Mouse (Mus musculus) hindbrain, postnatal 0 days (tissue): ENCODE data around the gene Atg14. TPM values are rescaled to one million over a fixed set of nuclear protein-coding genes. Genes with fewer than 3 reads are reported as not detected.

Source experiments
- ATAC-seq: fragments of 200-750 bp; cut with Nextera tagmentation; 2 replicates; pipeline ENCODE4 v1.8.0; 2017; ENCODE audit warnings: mild to moderate bottlenecking, moderate TSS enrichment, moderate library complexity
- DNase-seq: peaks from one replicate; pipeline ENCODE4 v3.0.0-alpha.2; 2015; ENCODE audit warnings: low spot score
- H3K27ac ChIP-seq: fragments of 300-500 bp; sonication (generic); 2 replicates; pipeline ENCODE4 v1.5.1; 2014; ENCODE audit warnings: mild to moderate bottlenecking
- H3K27me3 ChIP-seq: fragments of 300-500 bp; sonication (generic); 2 replicates; pipeline ENCODE4 v1.6.1; 2014; ENCODE audit warnings: low read length, mixed read lengths; ENCODE audit not compliant: insufficient read depth
- H3K36me3 ChIP-seq: fragments of 300-500 bp; sonication (generic); 2 replicates; pipeline ENCODE4 v1.6.1; 2014; ENCODE audit warnings: low read length, mixed read lengths; ENCODE audit not compliant: insufficient read depth
- H3K4me1 ChIP-seq: fragments of 300-500 bp; sonication (generic); 2 replicates; pipeline ENCODE4 v1.6.1; 2014; ENCODE audit warnings: antibody characterized with exemption, low read length, mixed read lengths; ENCODE audit not compliant: insufficient read depth
- H3K4me2 ChIP-seq: fragments of 300-500 bp; sonication (generic); 2 replicates; pipeline ENCODE4 v1.6.1; 2014; ENCODE audit warnings: low read depth, mild to moderate bottlenecking, low read length, moderate library complexity, mixed read lengths
- H3K4me3 ChIP-seq: fragments of 300-500 bp; sonication (generic); 2 replicates; pipeline ENCODE4 v1.5.1; 2014; ENCODE audit warnings: low read length
- H3K9ac ChIP-seq: fragments of 300-500 bp; sonication (generic); replicated peaks from 2 replicates; pipeline ENCODE4 v1.6.1; 2014; ENCODE audit warnings: mild to moderate bottlenecking, low read length, moderate library complexity, mixed read lengths
- H3K9me3 ChIP-seq: fragments of 300-500 bp; sonication (generic); 2 replicates; pipeline ENCODE4 v1.6.1; 2016; ENCODE audit warnings: low read length, mixed read lengths
- CTCF ChIP-seq: IDR thresholded peaks from 2 replicates; pipeline ENCODE4 v1.5.1; 2016; ENCODE audit warnings: antibody characterized with exemption, control low read depth, low read depth
- WGBS: fragments of 180-500 bp; shearing (Covaris S2); extraction: QIAGEN DNeasy Blood & Tissue Kit; methylation state at CpG from one replicate; pipeline ENCODE4 v1.1.7; 2014; 5-methylcytosine and 5-hydroxymethylcytosine counted together
- polyA plus RNA-seq: library from polyadenylated mRNA; unstranded; fragments of >200 nt; fragmentation: Nextera tagmentation; extraction: Ambion mirVana; gene quantifications from 2 replicates; pipeline ENCODE4 v1.2.1, GENCODE M21; 2015
- total RNA-seq: library from RNA; depleted of rRNA; stranded (reverse); fragments of >200 nt; gene quantifications from 2 replicates; pipeline ENCODE4 v1.2.3, GENCODE M21; 2014

Gene Atg14
- total and polyA plus RNA-seq, 2 experiments from 2014 or later = 6.1 to 23.5 TPM

GRCm38 (mm10) chr14:47567962-47568652 is 2.3 kb downstream of the Atg14 start:
- WGBS = 0% methylated on average over 46 of the region's 46 CpGs
- Histone ChIP-seq H3K27me3 (no peaks in the 10 kb centered on the region), H3K4me2 (peak overlapping the region; percentile 71), H3K9ac (peak overlapping the region; percentile 83), H3K27ac (peak overlapping the region; percentile 73), H3K4me1 (no peaks in the 10 kb centered on the region), H3K36me3 (no peaks in the 10 kb centered on the region; the same call in 1 of the 2 replicates), H3K9me3 (no peaks in the 10 kb centered on the region), H3K4me3 (peak overlapping the region; percentile 92)
- DNase-seq (peak; percentile 98), ATAC-seq (peak; percentile 99)
- TF ChIP-seq CTCF = no peak

GRCm38 (mm10) chr14:47563106-47563505 is 7.3 kb downstream of the Atg14 start:
- ATAC-seq (no peak), DNase-seq (no peak)
- no peaks in the 10 kb centered on the region for H3K27me3 ChIP-seq
- H3K4me2 ChIP-seq = no peak overlapping the region
- no peak for TF ChIP-seq CTCF
- WGBS = 82% methylated on average over 4 of the region's 4 CpGs
- no peaks in the 10 kb centered on the region for H3K9me3 ChIP-seq
- no peak overlapping the region for H3K27ac ChIP-seq
- H3K36me3 ChIP-seq = no peaks in the 10 kb centered on the region; the same call in 1 of the 2 replicates
- no peaks in the 10 kb centered on the region for H3K4me1 ChIP-seq
- H3K4me3 ChIP-seq = no peak overlapping the region
- H3K9ac ChIP-seq = no peak overlapping the region

- H3K4me2 ChIP-seq = no peak overlapping the region
- no peak overlapping the region for H3K9ac ChIP-seq
- no peak for ATAC-seq
- peaks cover 3% of the 10 kb centered on the region; the same call in 1 of the 2 replicates for H3K36me3 ChIP-seq
- no peak overlapping the region for H3K4me3 ChIP-seq
- no peak for TF ChIP-seq CTCF
- 93% methylated on average over 1 of the region's 1 CpGs for WGBS
- H3K4me1 ChIP-seq = no peaks in the 10 kb centered on the region
- DNase-seq = no peak
- H3K27ac ChIP-seq = no peak overlapping the region
- no peaks in the 10 kb centered on the region for H3K27me3 ChIP-seq
- no peaks in the 10 kb centered on the region for H3K9me3 ChIP-seq
These were observed 7.9 kb downstream of the Atg14 start for GRCm38 (mm10) chr14:47562530-47562929.

- H3K9ac ChIP-seq = no peak overlapping the region
- no peaks in the 10 kb centered on the region for H3K27me3 ChIP-seq
- WGBS = 96% methylated on average over 2 of the region's 2 CpGs
- H3K27ac ChIP-seq = no peak overlapping the region
- no peak for TF ChIP-seq CTCF
- no peaks in the 10 kb centered on the region for H3K4me1 ChIP-seq
- ATAC-seq (no peak), DNase-seq (no peak)
- H3K4me3 ChIP-seq = no peak overlapping the region
- no peak overlapping the region for H3K4me2 ChIP-seq
- H3K36me3 ChIP-seq = peaks cover 13% of the 10 kb centered on the region
- H3K9me3 ChIP-seq = no peaks in the 10 kb centered on the region
These were observed 9.7 kb downstream of the Atg14 start for GRCm38 (mm10) chr14:47560714-47561113.

GRCm38 (mm10) chr14:47555225-47555624 is 15.2 kb downstream of the Atg14 start:
- no peak overlapping the region for H3K4me2 ChIP-seq
- ATAC-seq (no peak), DNase-seq (no peak)
- no peaks in the 10 kb centered on the region for H3K9me3 ChIP-seq
- no peaks in the 10 kb centered on the region for H3K4me1 ChIP-seq
- peaks cover 26% of the 10 kb centered on the region for H3K36me3 ChIP-seq
- no peak overlapping the region for H3K27ac ChIP-seq
- WGBS = 97% methylated on average over 5 of the region's 5 CpGs
- H3K4me3 ChIP-seq = no peak overlapping the region
- no peaks in the 10 kb centered on the region for H3K27me3 ChIP-seq
- TF ChIP-seq CTCF = no peak
- no peak overlapping the region for H3K9ac ChIP-seq

- H3K4me1 ChIP-seq = no peaks in the 10 kb centered on the region
- no peaks in the 10 kb centered on the region for H3K27me3 ChIP-seq
- no peak overlapping the region for H3K9ac ChIP-seq
- no peaks in the 10 kb centered on the region for H3K9me3 ChIP-seq
- DNase-seq (no peak), ATAC-seq (no peak)
- H3K27ac ChIP-seq = no peak overlapping the region
- H3K4me3 ChIP-seq = no peak overlapping the region
- no peak overlapping the region for H3K4me2 ChIP-seq
- peaks cover 26% of the 10 kb centered on the region for H3K36me3 ChIP-seq
- TF ChIP-seq CTCF = no peak
- 91% methylated on average over 2 of the region's 4 CpGs for WGBS
These were observed 16.2 kb downstream of the Atg14 start for GRCm38 (mm10) chr14:47554236-47554635.

GRCm38 (mm10) chr14:47553380-47553779 is 17.1 kb downstream of the Atg14 start:
- Histone ChIP-seq H3K27ac (no peak overlapping the region), H3K4me3 (no peak overlapping the region), H3K9me3 (no peaks in the 10 kb centered on the region), H3K9ac (no peak overlapping the region), H3K27me3 (no peaks in the 10 kb centered on the region), H3K36me3 (peaks cover 31% of the 10 kb centered on the region), H3K4me1 (no peaks in the 10 kb centered on the region), H3K4me2 (no peak overlapping the region)
- DNase-seq (no peak), ATAC-seq (no peak)
- 93% methylated on average over 2 of the region's 2 CpGs for WGBS
- TF ChIP-seq CTCF = no peak
